Mouse (Mus musculus): ENCODE data around the gene Kif9. TPM values are rescaled to one million over a fixed set of nuclear protein-coding genes. Genes with fewer than 3 reads are reported as not detected.

Gene Kif9
- polyA plus RNA-seq, 1 experiment, result 1.3 TPM

- peak; percentile 40 to 60 for DNase-seq (ENCODE audit: low read depth in 1 of 2, low spot score in 2 of 2)
- TF ChIP-seq POLR2A (IDR thresholded peaks at IDR 0.05; ENCODE audit: low read depth, low read length), result no peak
- TF ChIP-seq CTCF (IDR thresholded peaks at IDR 0.05; ENCODE audit: extremely low read depth, insufficient read depth, insufficient read length, insufficient replicate concordance), result no peak
- 1% methylated on average over 83 of the region's 109 CpGs for WGBS
- Histone ChIP-seq H3K4me3 (ENCODE audit: extremely low read depth, insufficient read depth, insufficient read length) (peak within 1 kb of the TSS; percentile 100), H3K4me1 (ENCODE audit: control insufficient read depth, insufficient read depth, insufficient read length) (peaks cover 30% of the 10 kb centered on the region), H3K27me3 (ENCODE audit: control insufficient read depth, insufficient read depth, low read length) (no peaks in the 10 kb centered on the region), H3K36me3 (ENCODE audit: control insufficient read depth, insufficient read depth, low read length) (peaks cover under 1% of the 10 kb centered on the region; the same call in 1 of the 2 replicates), H3K27ac (ENCODE audit: insufficient read depth, low read length) (peak within 1 kb of the TSS; percentile 100)
Measured at GRCm38 (mm10) chr9:110532538-110533291, 56.0 kb downstream of the Kif9 start, which contains the start of gene Setd2. Gene Setd2 (plus strand): TSS chr9:110532597.

GRCm38 (mm10) chr9:110533645-110534044 lies 56.9 kb downstream of the Kif9 start:
- WGBS, result 9% methylated on average over 5 of the region's 5 CpGs
- TF ChIP-seq CTCF (IDR thresholded peaks at IDR 0.05; ENCODE audit: extremely low read depth, insufficient read depth, insufficient read length, insufficient replicate concordance) (no peak), POLR2A (IDR thresholded peaks at IDR 0.05; ENCODE audit: low read depth, low read length) (no peak)
- peak overlapping the region; percentile 100 for H3K4me3 ChIP-seq (ENCODE audit: extremely low read depth, insufficient read depth, insufficient read length)
- no peaks in the 10 kb centered on the region for H3K27me3 ChIP-seq (ENCODE audit: control insufficient read depth, insufficient read depth, low read length)
- H3K4me1 ChIP-seq (ENCODE audit: control insufficient read depth, insufficient read depth, insufficient read length), result peaks cover 30% of the 10 kb centered on the region
- peaks cover 1% of the 10 kb centered on the region; the same call in 1 of the 2 replicates for H3K36me3 ChIP-seq (ENCODE audit: control insufficient read depth, insufficient read depth, low read length)
- no peak for DNase-seq (ENCODE audit: low read depth in 1 of 2, low spot score in 2 of 2)
- no peak overlapping the region; the same call in 1 of the 2 replicates for H3K27ac ChIP-seq (ENCODE audit: insufficient read depth, low read length)

- no peak overlapping the region for H3K4me3 ChIP-seq (ENCODE audit: extremely low read depth, insufficient read depth, insufficient read length)
Measured at GRCm38 (mm10) chr9:110535114-110535513, 58.4 kb downstream of the Kif9 start.

GRCm38 (mm10) chr9:110536636-110537035 lies 59.9 kb downstream of the Kif9 start:
- DNase-seq (ENCODE audit: low read depth in 1 of 2, low spot score in 2 of 2), result no peak
- no peak overlapping the region for H3K4me3 ChIP-seq (ENCODE audit: extremely low read depth, insufficient read depth, insufficient read length)
- H3K36me3 ChIP-seq (ENCODE audit: control insufficient read depth, insufficient read depth, low read length), result peaks cover 1% of the 10 kb centered on the region; the same call in 1 of the 2 replicates
- TF ChIP-seq CTCF (IDR thresholded peaks at IDR 0.05; ENCODE audit: extremely low read depth, insufficient read depth, insufficient read length, insufficient replicate concordance) (no peak), POLR2A (IDR thresholded peaks at IDR 0.05; ENCODE audit: low read depth, low read length) (no peak)
- WGBS, result 93% methylated on average over 2 of the region's 2 CpGs
- H3K4me1 ChIP-seq (ENCODE audit: control insufficient read depth, insufficient read depth, insufficient read length), result peaks cover 29% of the 10 kb centered on the region
- no peak overlapping the region for H3K27ac ChIP-seq (ENCODE audit: insufficient read depth, low read length)
- H3K27me3 ChIP-seq (ENCODE audit: control insufficient read depth, insufficient read depth, low read length), result no peaks in the 10 kb centered on the region

More at GRCm38 (mm10) chr9:110535114-110535513, 58.4 kb downstream of the Kif9 start:
- peaks cover 31% of the 10 kb centered on the region for H3K4me1 ChIP-seq (ENCODE audit: control insufficient read depth, insufficient read depth, insufficient read length)
- TF ChIP-seq CTCF (IDR thresholded peaks at IDR 0.05; ENCODE audit: extremely low read depth, insufficient read depth, insufficient read length, insufficient replicate concordance) (no peak), POLR2A (IDR thresholded peaks at IDR 0.05; ENCODE audit: low read depth, low read length) (no peak)
- peaks cover 1% of the 10 kb centered on the region; the same call in 1 of the 2 replicates for H3K36me3 ChIP-seq (ENCODE audit: control insufficient read depth, insufficient read depth, low read length)
- DNase-seq (ENCODE audit: low read depth in 1 of 2, low spot score in 2 of 2), result peak in 1 of 2 experiments; percentile 7
- H3K27me3 ChIP-seq (ENCODE audit: control insufficient read depth, insufficient read depth, low read length), result no peaks in the 10 kb centered on the region
- 45% methylated on average over 2 of the region's 2 CpGs for WGBS
- H3K27ac ChIP-seq (ENCODE audit: insufficient read depth, low read length), result peak overlapping the region; percentile 48; the same call in 1 of the 2 replicates

GRCm38 (mm10) chr9:110538511-110538910 lies 61.8 kb downstream of the Kif9 start:
- no peak overlapping the region for H3K4me3 ChIP-seq (ENCODE audit: extremely low read depth, insufficient read depth, insufficient read length)
- no peak for DNase-seq (ENCODE audit: low read depth in 1 of 2, low spot score in 2 of 2)
- H3K36me3 ChIP-seq (ENCODE audit: control insufficient read depth, insufficient read depth, low read length), result peaks cover 1% of the 10 kb centered on the region; the same call in 1 of the 2 replicates
- peaks cover 34% of the 10 kb centered on the region for H3K4me1 ChIP-seq (ENCODE audit: control insufficient read depth, insufficient read depth, insufficient read length)
- TF ChIP-seq POLR2A (IDR thresholded peaks at IDR 0.05; ENCODE audit: low read depth, low read length) (no peak), CTCF (IDR thresholded peaks at IDR 0.05; ENCODE audit: extremely low read depth, insufficient read depth, insufficient read length, insufficient replicate concordance) (no peak)
- H3K27me3 ChIP-seq (ENCODE audit: control insufficient read depth, insufficient read depth, low read length), result no peaks in the 10 kb centered on the region
- H3K27ac ChIP-seq (ENCODE audit: insufficient read depth, low read length), result no peak overlapping the region; the same call in 1 of the 2 replicates

GRCm38 (mm10) chr9:110541988-110542387 lies 65.2 kb downstream of the Kif9 start:
- Histone ChIP-seq H3K4me3 (ENCODE audit: extremely low read depth, insufficient read depth, insufficient read length) (no peak overlapping the region), H3K4me1 (ENCODE audit: control insufficient read depth, insufficient read depth, insufficient read length) (peaks cover 11% of the 10 kb centered on the region), H3K36me3 (ENCODE audit: control insufficient read depth, insufficient read depth, low read length) (peaks cover 1% of the 10 kb centered on the region; the same call in 1 of the 2 replicates), H3K27me3 (ENCODE audit: control insufficient read depth, insufficient read depth, low read length) (no peaks in the 10 kb centered on the region), H3K27ac (ENCODE audit: insufficient read depth, low read length) (no peak overlapping the region)
- TF ChIP-seq POLR2A (IDR thresholded peaks at IDR 0.05; ENCODE audit: low read depth, low read length) (no peak), CTCF (IDR thresholded peaks at IDR 0.05; ENCODE audit: extremely low read depth, insufficient read depth, insufficient read length, insufficient replicate concordance) (no peak)
- DNase-seq (ENCODE audit: low read depth in 1 of 2, low spot score in 2 of 2), result no peak
- 59% methylated on average over 4 of the region's 4 CpGs for WGBS

- Histone ChIP-seq H3K27ac (ENCODE audit: insufficient read depth, low read length) (no peak overlapping the region), H3K4me1 (ENCODE audit: control insufficient read depth, insufficient read depth, insufficient read length) (peaks cover 2% of the 10 kb centered on the region; the same call in 1 of the 2 replicates), H3K27me3 (ENCODE audit: control insufficient read depth, insufficient read depth, low read length) (no peaks in the 10 kb centered on the region), H3K36me3 (ENCODE audit: control insufficient read depth, insufficient read depth, low read length) (peaks cover 33% of the 10 kb centered on the region), H3K4me3 (ENCODE audit: extremely low read depth, insufficient read depth, insufficient read length) (no peak overlapping the region)
- 94% methylated on average over 19 of the region's 19 CpGs for WGBS
- DNase-seq (ENCODE audit: low read depth in 1 of 2, low spot score in 2 of 2), result no peak
- TF ChIP-seq CTCF (IDR thresholded peaks at IDR 0.05; ENCODE audit: extremely low read depth, insufficient read depth, insufficient read length, insufficient replicate concordance) (no peak), POLR2A (IDR thresholded peaks at IDR 0.05; ENCODE audit: low read depth, low read length) (no peak)
Measured at GRCm38 (mm10) chr9:110548261-110548660, 71.5 kb downstream of the Kif9 start.
